Mouse (Mus musculus): ENCODE results near the gene Prkcb.
A peak's percentile ranks its signal among the peaks of the same experiment; 100 is the strongest.

GRCm38 (mm10) chr7:122290165-122290564, 1.6 kb downstream of the Prkcb start:
- TF ChIP-seq CTCF (IDR thresholded peaks at IDR 0.05; ENCODE audit: borderline replicate concordance, extremely low read depth, insufficient read depth, insufficient read length): peak; percentile 41; the same call in 1 of the 2 replicates
- TF ChIP-seq POLR2A (IDR thresholded peaks at IDR 0.05; ENCODE audit: borderline replicate concordance, extremely low read depth, insufficient read depth, insufficient read length, poor library complexity, severe bottlenecking): no peak
